Mouse (Mus musculus): ENCODE measurements at regions not wholly inside any gene's neighbourhood (a gene's known extent, or its start where the extent isn't known, plus 50 kb on each side); places are given as distances from the start of the nearest gene placed in this dataset.

DNA sequence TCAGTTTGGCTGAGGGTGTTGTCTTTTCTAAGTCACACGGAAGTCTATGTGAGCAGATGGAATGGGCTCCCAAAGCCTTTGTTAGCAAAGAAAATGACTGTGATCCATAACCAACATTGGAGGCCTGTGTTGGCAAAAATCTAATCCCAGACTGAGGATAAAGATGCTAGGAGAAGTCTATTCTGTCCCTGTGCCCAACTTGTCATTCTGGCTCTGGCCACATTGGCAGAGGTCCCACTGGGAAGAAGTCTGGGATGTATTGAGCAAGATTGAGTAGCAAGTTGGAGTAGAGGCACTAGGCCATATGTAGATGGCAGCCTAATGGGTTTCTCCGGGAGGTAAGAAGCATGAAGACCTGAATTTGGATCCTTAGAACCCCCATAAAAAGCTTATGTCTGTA lies 54.1 kb downstream of the Nog start:
- no peak for DNase-seq (ENCODE audit: low read depth, low spot score)

DNA sequence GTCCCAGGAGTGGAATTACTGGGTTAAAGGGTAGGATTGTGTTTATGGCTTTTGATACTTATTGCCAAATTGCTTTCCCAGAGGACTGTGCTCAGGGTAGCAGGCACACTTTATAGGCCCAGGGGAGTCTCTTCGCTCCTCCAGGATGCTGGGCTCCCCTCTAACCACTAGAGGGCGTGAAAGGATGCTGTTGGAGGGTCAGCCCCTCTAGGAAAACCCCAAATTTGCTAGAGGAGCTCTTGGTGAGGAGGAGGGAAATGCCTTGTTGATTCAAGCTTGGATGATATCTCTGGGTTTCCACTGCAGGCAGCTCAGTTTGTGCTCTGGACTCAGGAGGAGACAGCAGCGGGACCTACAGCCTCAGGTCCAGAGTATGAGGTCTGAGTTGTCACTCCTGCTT lies 58.8 kb downstream of the Nog start:
- DNase-seq (ENCODE audit: low read depth, low spot score), result peak; percentile 69

- DNase-seq (ENCODE audit: low read depth, low spot score), result peak; percentile 85
Observed at GRCm38 (mm10) chr11:89242130-89242529, 60.0 kb downstream of the Nog start.

GRCm38 (mm10) chr11:89239891-89240290 lies 62.2 kb downstream of the Nog start:
- peak; percentile 69 for DNase-seq (ENCODE audit: low read depth, low spot score)

GRCm38 (mm10) chr11:89236904-89237303 lies 65.2 kb downstream of the Nog start:
- no peak for DNase-seq (ENCODE audit: low read depth, low spot score)

DNA sequence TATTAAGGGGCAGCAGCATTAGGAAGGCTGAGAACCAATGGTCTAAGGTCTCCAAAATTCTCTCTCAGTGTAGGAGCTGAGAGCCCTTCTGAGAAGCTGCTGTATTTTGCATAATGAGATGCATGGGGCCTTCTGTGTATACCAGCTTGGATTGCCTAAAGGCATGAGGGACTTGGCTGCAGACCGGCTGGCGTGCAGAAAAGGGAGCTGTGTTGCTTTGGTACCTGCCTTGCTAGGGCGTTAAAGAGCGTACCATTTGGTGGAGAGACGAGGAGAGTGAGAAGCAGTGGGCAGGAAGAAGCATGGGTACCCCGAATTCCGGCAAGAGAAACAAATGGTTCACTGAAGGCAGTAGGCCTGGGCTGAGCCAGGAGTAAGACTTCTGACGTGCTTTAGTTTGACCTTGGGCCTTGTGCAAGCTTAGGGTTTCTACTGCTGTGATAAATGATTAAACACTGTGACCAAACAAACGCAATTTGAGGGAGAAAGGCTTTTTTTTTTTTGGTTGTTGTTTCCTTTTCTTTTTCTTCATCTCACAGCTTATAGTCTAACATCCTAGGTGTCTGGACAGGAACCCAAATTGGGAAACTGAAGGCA lies 69.2 kb downstream of the Nog start:
- peak; percentile 11 for DNase-seq (ENCODE audit: low read depth, low spot score)

DNA sequence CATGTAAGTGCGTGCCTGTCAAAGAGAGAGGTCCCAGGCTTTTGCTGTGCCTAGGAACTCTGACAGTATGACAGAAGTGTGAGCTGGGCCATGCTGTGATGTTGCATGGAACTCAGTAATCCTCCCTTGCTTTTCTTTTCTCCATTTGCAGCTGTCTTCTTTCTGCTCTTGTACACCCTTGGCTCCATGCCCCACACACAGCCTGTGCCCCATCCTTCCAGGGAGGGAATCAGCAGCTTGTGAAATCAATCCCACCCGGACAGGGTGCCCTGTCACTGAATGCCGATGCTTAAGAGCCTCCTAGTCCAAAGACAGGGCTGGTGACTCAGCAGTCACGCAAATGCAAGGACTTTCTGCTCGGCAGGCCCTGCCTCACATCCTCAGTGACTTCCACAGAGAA lies 72.4 kb downstream of the Nog start:
- DNase-seq (ENCODE audit: low read depth, low spot score), result no peak

DNA sequence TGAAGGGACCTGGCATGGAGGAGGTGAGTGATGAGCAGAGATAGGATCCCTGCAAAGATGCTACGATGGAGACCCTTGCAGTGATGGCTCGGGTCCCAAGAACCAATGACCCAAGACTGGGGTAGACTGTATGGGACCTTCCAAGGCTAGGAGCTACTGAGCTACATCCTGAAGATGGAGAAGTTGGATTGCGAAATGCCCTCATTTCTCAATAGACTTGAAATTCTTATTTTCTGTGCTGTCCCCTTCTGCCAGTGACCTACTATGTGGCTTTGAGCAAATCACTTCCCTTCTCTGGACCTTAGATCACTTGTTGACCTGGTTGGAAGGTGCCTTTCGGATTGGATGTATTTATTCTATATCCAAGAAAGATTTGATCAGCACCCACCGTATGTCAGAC lies 88.9 kb downstream of the Nog start:
- no peak for DNase-seq (ENCODE audit: low read depth, low spot score)

- no peak for DNase-seq (ENCODE audit: low read depth, low spot score)
Observed at GRCm38 (mm10) chr11:89209531-89209950, 92.6 kb downstream of the Nog start.

DNA sequence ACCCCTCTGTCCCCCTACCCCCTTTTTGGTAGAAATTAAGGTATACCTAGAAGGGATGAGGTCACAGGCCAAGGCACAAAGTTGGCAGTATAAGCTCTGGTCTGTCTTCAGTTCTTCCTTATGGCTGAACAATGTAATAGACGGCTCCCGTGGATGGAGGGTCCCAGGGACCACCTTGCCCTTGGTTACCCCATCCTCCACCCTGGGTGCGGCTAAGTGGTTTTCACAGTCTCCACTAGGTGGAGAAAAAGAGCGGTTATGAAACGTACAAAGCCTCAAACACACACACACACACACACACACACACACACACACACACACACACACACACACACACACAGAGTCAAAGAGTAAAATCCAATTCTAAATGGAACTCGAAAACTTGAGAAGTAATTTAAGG lies 93.1 kb downstream of the Nog start:
- DNase-seq (ENCODE audit: low read depth, low spot score), result no peak

DNA sequence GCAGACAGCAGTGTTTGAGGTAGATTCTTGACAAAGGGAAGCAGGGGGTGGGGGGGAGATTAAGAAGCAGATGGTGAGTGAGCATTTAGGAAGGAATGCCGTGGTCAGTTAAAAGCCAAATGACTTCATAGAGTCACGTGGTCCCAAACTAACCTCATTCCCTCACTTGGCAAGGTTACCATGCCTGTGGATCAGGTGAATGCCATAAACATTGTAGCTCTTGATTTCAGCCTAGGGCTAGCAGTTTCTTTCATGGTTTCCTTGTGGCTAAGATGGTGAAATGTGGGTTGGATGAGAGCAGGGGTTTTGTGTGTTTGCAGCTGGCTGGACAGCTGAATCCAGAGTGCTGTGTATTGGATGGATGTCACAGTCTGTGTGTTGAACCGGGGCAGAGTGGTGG lies 95.3 kb downstream of the Nog start:
- no peak for DNase-seq (ENCODE audit: low read depth, low spot score)

DNA sequence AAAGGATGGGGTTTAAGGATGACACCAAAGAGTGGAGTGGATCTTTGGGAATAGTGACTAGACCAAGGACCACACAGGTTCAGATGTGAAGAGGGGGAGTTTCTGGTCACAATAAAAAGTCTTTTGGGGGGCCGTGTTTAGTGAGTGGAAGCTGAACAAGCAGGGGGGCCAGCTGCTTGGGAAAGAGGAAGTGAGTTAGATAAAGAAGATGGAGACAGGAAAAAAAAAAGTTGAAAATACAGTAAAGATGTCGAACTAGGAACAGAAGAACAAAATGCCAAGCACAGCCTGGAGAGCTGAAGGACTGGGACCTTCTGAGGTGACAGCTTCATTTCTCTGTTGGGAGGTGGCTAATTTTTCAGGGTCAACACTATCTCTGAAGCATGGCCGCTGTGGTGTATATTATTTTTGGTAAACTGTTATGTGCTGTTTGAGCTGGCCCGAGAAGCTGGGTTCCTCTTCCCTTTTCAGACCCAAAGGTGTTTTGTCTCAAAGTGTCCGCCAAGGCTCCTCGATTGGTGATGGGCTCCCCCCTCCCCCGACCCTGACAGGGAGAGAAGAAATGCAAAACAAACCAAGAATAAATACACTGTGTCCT lies 97.1 kb downstream of the Nog start:
- DNase-seq (ENCODE audit: low read depth, low spot score), result no peak

- DNase-seq (ENCODE audit: low read depth, low spot score), result no peak
Observed at GRCm38 (mm10) chr11:89200458-89200857, 101.7 kb downstream of the Nog start.

- no peak for DNase-seq (ENCODE audit: low read depth, low spot score)
Observed at GRCm38 (mm10) chr11:89192815-89193214, 109.3 kb downstream of the Nog start.

DNA sequence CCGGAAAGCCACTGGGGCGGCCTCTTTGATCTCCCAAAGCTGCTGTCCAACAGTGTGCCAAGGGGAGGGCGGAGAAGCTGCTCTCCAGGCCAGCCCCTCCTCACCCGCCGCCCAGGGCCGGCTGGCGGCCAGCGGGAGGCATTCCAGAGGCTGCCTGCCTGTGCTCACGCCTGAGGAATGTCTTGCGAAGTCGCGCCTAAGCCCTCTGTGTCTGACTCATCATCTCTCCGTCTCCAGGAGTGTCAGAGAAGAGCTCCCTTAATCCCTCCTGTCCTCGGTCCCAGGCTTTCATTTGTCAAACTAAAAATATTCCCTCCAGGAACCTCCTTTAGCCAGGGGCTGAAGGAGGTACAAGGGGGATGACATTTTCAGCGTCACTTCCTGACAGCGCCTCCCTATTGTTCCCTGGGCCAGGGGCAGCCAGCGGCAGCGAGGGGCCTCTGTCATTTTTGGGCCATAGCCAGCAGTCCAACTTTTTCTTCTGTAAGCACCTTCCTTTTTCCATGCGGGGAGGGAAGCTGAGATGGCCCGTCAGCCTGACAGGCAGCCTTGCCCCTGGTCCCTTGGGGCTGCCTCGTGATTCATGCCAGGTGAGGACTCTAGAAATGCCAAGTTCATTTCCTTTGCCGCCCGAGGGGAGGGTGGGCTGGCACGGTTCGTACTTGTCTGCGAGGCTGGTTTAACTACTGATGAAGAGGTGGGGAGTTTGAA lies 113.4 kb downstream of the Gm525 start:
- peak; percentile 90 for DNase-seq (ENCODE audit: low read depth, low spot score)

DNA sequence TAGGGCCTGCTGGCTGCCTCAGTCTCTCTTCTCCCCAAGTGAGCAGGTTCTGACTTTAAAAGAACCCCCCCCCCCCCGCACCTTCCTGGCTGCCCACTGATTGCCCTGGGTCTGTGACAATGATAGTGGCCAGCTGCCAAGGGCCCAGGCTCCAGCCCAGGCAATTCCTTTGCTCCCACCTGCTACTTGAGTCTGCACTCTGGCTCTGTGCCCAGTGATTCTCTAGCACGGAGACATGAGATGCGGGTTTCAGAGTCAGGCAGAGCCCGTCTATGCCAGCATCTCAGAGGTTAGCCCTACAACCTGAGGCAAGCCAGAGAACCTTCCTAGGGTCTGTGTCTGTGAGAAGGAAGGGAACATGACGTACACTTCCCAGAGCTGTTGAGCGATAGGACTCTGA lies 112.2 kb downstream of the Gm525 start:
- DNase-seq (ENCODE audit: low read depth, low spot score), result no peak

DNA sequence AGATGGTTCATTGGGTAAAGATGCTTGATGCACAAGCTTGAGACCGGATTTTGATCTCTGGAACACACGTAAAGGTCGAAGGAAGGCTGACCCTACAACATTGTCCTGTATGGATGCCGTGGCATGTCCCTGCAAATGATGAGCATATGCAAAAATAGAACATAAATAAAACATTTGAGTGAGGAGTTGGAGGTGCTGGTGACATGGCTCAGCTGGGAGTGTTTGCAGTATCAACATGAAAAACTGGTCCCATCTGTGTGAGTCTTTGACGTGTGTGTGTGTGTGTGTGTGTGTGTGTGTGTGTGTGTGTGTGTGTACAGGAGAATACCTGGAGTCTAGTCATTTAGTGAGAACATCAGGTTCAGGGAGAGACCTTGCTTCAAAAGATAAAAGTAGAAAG lies 107.8 kb downstream of the Gm525 start:
- no peak for DNase-seq (ENCODE audit: low read depth, low spot score)

GRCm38 (mm10) chr11:89178436-89178835 lies 104.8 kb downstream of the Gm525 start:
- DNase-seq (ENCODE audit: low read depth, low spot score), result peak; percentile 81

- peak; percentile 17 for DNase-seq (ENCODE audit: low read depth, low spot score)
Observed at GRCm38 (mm10) chr11:89175511-89175910, 101.9 kb downstream of the Gm525 start.

DNA sequence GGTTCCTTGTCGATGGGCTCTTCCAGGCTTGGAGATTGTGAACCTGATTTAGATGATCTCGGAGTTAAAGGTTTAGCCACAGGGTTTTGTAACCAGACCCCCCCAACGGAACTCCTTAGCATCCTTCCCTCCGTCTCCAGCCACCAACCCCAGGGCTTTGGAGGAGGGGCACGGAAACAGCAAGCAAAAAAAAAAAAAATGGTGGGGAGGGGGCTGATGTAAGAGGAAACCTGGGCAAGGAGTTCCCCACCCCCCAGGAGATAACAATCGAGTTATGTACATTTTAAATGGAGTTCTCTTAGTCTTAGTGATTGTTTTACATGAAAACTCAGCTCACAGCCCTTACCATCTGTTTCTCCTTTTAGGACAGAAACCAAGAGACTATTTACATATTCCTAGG lies 101.3 kb downstream of the Gm525 start:
- peak; percentile 25 for DNase-seq (ENCODE audit: low read depth, low spot score)

DNA sequence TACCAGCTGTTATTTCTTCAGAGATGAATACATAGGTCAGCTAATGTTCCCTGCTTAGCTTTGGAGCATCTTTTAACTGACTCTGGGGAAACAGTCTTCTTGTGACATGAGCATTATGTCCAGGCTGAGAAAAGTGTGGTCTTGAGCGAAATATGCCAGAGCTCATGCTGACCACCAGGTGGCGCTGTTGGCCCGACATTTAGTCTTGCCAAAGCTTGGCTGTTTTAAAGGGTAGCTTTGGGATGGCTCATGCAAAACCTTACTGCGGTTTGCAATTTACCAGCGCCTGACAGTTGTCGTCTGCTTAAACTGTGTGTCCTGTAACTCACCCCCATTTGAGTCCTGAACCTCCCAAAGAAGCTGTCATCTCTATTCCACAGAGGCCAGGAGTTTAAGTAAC lies 91.6 kb downstream of the Gm525 start:
- DNase-seq (ENCODE audit: low read depth, low spot score), result peak; percentile 84

DNA sequence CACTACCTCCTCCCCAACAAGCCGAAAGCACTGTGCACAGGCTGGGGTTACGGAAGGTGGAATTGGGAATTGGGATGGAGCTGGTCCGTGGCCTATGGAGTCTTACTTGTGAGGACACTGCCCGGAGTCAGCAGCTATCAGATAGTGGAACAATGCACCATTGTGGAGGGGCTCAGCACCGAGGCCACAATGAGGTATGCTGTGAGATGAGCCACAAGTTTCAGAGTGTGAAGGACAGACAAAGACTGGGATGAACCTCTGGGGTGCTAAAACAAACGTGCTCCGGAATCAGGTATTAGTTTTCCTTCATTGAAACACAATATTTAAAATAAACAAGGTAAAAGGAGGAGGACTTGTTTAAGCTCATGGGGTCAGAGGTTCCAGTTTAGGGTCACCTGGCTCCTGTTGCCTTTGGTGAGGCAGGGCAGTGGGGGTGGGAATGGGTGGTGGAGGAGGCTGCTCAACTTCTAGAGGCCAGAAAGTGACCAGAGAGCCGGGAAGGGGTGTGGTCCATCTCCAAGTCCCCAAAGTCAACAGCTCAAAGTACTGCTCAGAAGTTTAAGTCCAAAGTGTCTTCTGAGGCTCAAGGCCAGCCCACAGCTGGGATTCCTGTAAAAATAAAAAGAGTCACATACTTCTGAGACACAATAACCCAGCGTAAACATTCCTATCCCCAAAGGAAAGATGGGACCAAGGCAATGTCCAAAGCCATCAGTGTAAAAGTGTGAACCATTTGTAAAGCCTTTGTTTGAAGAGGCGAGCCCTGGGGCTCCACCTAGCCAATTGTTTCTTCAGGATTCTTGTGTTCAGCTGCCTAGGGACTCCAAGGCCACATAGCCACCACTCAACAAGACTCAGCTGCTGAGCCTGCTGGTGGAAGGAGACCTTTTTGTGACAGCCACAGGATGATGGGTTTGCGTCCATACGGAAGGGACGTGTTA lies 80.1 kb downstream of the Gm525 start:
- DNase-seq (ENCODE audit: low read depth, low spot score), result peak; percentile 59
